Mouse (Mus musculus): ENCODE measurements around the gene Mrpl55.

GRCm38 (mm10) chr11:59239428-59239785 lies 37.1 kb downstream of the Mrpl55 start:
- TF ChIP-seq CTCF (IDR thresholded peaks at IDR 0.05; ENCODE audit: insufficient read depth, low read depth, low read length): no peak
- no peak for TF ChIP-seq POLR2A (IDR thresholded peaks at IDR 0.05; ENCODE audit: insufficient read depth, low read depth, low read length)
